Mouse (Mus musculus): Measurements from ENCODE around the gene Pcsk4.

DNA sequence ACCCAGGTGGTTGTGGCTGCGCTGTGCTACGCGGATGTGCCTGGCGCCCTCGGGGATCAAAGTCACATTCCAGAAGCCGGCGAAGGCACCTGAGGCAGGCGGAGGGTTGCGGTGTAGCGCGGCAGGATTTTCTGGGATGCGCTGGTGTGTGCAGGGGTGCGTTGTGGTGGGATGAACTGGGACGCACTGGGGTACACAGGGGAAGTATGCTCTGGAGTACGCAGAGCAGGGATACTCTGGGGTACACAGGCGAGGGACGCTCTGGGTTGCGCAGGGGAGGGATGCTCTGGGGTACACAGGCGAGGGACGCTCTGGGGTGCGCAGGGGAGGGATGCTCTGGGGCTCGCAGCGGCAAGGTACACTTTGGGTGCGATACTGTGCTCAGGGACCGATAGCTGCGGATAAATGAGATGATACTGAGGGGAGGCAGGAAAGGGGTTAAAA is 13.0 kb upstream of the Pcsk4 start:
- TF ChIP-seq CTCF (IDR thresholded peaks at IDR 0.05; ENCODE audit: low read depth, low read length) (no peak), POLR2A (IDR thresholded peaks at IDR 0.05; ENCODE audit: borderline replicate concordance, low read depth, low read length) (no peak)
